Mouse (Mus musculus) hindbrain, embryonic 13.5 days (tissue): ENCODE data around the gene Krt84. TPM values are rescaled to one million over a fixed set of nuclear protein-coding genes. Genes with fewer than 3 reads are reported as not detected.

Experiments
- ATAC-seq: fragments of 200-750 bp; cut with Nextera tagmentation; 2 replicates; pipeline ENCODE4 v1.8.0; 2017; ENCODE audit warnings: moderate TSS enrichment; ENCODE audit not compliant: low FRiP score
- H3K27ac ChIP-seq: fragments of 300-500 bp; sonication (generic); 2 replicates; pipeline ENCODE4 v1.5.1; 2015; ENCODE audit warnings: inconsistent platforms, mild to moderate bottlenecking, moderate library complexity
- H3K27me3 ChIP-seq: fragments of 300-500 bp; sonication (generic); 2 replicates; pipeline ENCODE4 v1.6.1; 2015; ENCODE audit warnings: mild to moderate bottlenecking, inconsistent platforms
- H3K36me3 ChIP-seq: fragments of 300-500 bp; sonication (generic); 2 replicates; pipeline ENCODE4 v1.6.1; 2015; ENCODE audit warnings: mild to moderate bottlenecking, inconsistent platforms
- H3K4me1 ChIP-seq: fragments of 300-500 bp; sonication (generic); replicated peaks from 2 replicates; pipeline ENCODE4 v1.6.1; 2015; ENCODE audit warnings: inconsistent platforms
- H3K4me2 ChIP-seq: fragments of 300-500 bp; sonication (generic); 2 replicates; pipeline ENCODE4 v1.6.1; 2015; ENCODE audit warnings: inconsistent platforms, mild to moderate bottlenecking, moderate library complexity
- H3K4me3 ChIP-seq: fragments of 300-500 bp; sonication (generic); 2 replicates; pipeline ENCODE4 v1.5.1; 2015; ENCODE audit warnings: mild to moderate bottlenecking, inconsistent platforms
- H3K9ac ChIP-seq: fragments of 300-500 bp; sonication (generic); 2 replicates; pipeline ENCODE4 v1.6.1; 2015; ENCODE audit warnings: mild to moderate bottlenecking, inconsistent platforms
- H3K9me3 ChIP-seq: fragments of 300-500 bp; sonication (generic); 2 replicates; pipeline ENCODE4 v1.6.1; 2016; ENCODE audit warnings: inconsistent platforms
- WGBS: fragments of 180-500 bp; shearing (Covaris S2); methylation state at CpG from one replicate; pipeline ENCODE4 v1.1.7; 2015; 5-methylcytosine and 5-hydroxymethylcytosine counted together
- polyA plus RNA-seq: library from polyadenylated mRNA; unstranded; fragments of >200 nt; fragmentation: Nextera tagmentation; extraction: Ambion mirVana; gene quantifications from 2 replicates; pipeline ENCODE4 v1.2.1, GENCODE M21; 2015

Krt84 gene
- 0.16 TPM in 1 of 2 replicates, not detected in the other for polyA plus RNA-seq

GRCm38 (mm10) chr15:101532720-101533119, at the start of gene Krt84:
Gene Krt84, minus strand, starts transcription at chr15:101532820.
- no peaks in the 10 kb centered on the region for H3K36me3 ChIP-seq
- 85% methylated on average over 7 of the region's 7 CpGs for WGBS
- no peak for ATAC-seq

GRCm38 (mm10) chr15:101581701-101582100, 49.1 kb upstream of the Krt84 start:
- Histone ChIP-seq H3K4me2 (no peak overlapping the region), H3K27me3 (no peaks in the 10 kb centered on the region), H3K4me3 (no peak overlapping the region), H3K4me1 (no peaks in the 10 kb centered on the region), H3K36me3 (no peaks in the 10 kb centered on the region), H3K27ac (no peak overlapping the region), H3K9ac (no peak overlapping the region), H3K9me3 (no peaks in the 10 kb centered on the region)
- 81% methylated on average over 3 of the region's 3 CpGs for WGBS
- no peak for ATAC-seq

More at GRCm38 (mm10) chr15:101532720-101533119, at the start of gene Krt84:
- Histone ChIP-seq H3K4me1 (peaks cover 8% of the 10 kb centered on the region), H3K27ac (no peak within 1 kb of the TSS), H3K9me3 (0 out of 2 replicates have a peak, but pooled peaks cover 3% of the 10 kb centered on the region), H3K27me3 (no peaks in the 10 kb centered on the region), H3K9ac (no peak within 1 kb of the TSS), H3K4me2 (no peak within 1 kb of the TSS), H3K4me3 (no peak within 1 kb of the TSS)

GRCm38 (mm10) chr15:101575506-101575905, 42.9 kb upstream of the Krt84 start:
- Histone ChIP-seq H3K4me3 (no peak overlapping the region), H3K4me2 (no peak overlapping the region), H3K36me3 (no peaks in the 10 kb centered on the region), H3K27ac (no peak overlapping the region), H3K9ac (no peak overlapping the region), H3K4me1 (no peaks in the 10 kb centered on the region), H3K27me3 (no peaks in the 10 kb centered on the region), H3K9me3 (no peaks in the 10 kb centered on the region)
- no peak for ATAC-seq
- 90% methylated on average over 5 of the region's 5 CpGs for WGBS

GRCm38 (mm10) chr15:101573796-101574345, 41.3 kb upstream of the Krt84 start, which contains the start of gene Krt75:
Gene Krt75, minus strand, starts transcription at chr15:101573904.
- no peak within 1 kb of the TSS for H3K27ac ChIP-seq
- no peak for ATAC-seq
- 73% methylated on average over 15 of the region's 15 CpGs for WGBS
- H3K4me2 ChIP-seq, result no peak within 1 kb of the TSS
- H3K9me3 ChIP-seq, result no peaks in the 10 kb centered on the region
- no peaks in the 10 kb centered on the region for H3K27me3 ChIP-seq
- H3K9ac ChIP-seq, result no peak within 1 kb of the TSS
- H3K36me3 ChIP-seq, result no peaks in the 10 kb centered on the region
- no peak within 1 kb of the TSS for H3K4me3 ChIP-seq
- H3K4me1 ChIP-seq, result no peaks in the 10 kb centered on the region

- no peaks in the 10 kb centered on the region for H3K9me3 ChIP-seq
- 50% methylated on average over 7 of the region's 7 CpGs for WGBS
- no peak overlapping the region for H3K27ac ChIP-seq
- no peak overlapping the region for H3K4me3 ChIP-seq
- no peak overlapping the region for H3K9ac ChIP-seq
- ATAC-seq, result no peak
- H3K27me3 ChIP-seq, result peaks cover 2% of the 10 kb centered on the region; the same call in 1 of the 2 replicates
- H3K36me3 ChIP-seq, result no peaks in the 10 kb centered on the region
- no peak overlapping the region for H3K4me2 ChIP-seq
- H3K4me1 ChIP-seq, result no peaks in the 10 kb centered on the region
These were observed 35.2 kb upstream of the Krt84 start for GRCm38 (mm10) chr15:101567780-101568179.

GRCm38 (mm10) chr15:101562850-101563249, 30.2 kb upstream of the Krt84 start, which contains the start of gene Krt90:
Gene Krt90, minus strand, starts transcription at chr15:101562950.
- ATAC-seq, result no peak
- H3K9me3 ChIP-seq, result no peaks in the 10 kb centered on the region

GRCm38 (mm10) chr15:101558034-101558646, 25.5 kb upstream of the Krt84 start:
- Histone ChIP-seq H3K36me3 (no peaks in the 10 kb centered on the region), H3K9ac (no peak overlapping the region), H3K27me3 (0 out of 2 replicates have a peak, but pooled peaks cover 13% of the 10 kb centered on the region), H3K4me3 (no peak overlapping the region), H3K27ac (no peak overlapping the region), H3K9me3 (no peaks in the 10 kb centered on the region), H3K4me1 (peaks cover 13% of the 10 kb centered on the region), H3K4me2 (no peak overlapping the region)
- no peak for ATAC-seq
- WGBS, result 7% methylated on average over 7 of the region's 7 CpGs

More at GRCm38 (mm10) chr15:101562850-101563249, 30.2 kb upstream of the Krt84 start, which contains the start of gene Krt90:
- Histone ChIP-seq H3K36me3 (no peaks in the 10 kb centered on the region), H3K27me3 (peaks cover 7% of the 10 kb centered on the region; the same call in 1 of the 2 replicates), H3K4me1 (peaks cover 8% of the 10 kb centered on the region), H3K4me3 (no peak within 1 kb of the TSS), H3K27ac (no peak within 1 kb of the TSS), H3K4me2 (no peak within 1 kb of the TSS), H3K9ac (no peak within 1 kb of the TSS)
- 64% methylated on average over 5 of the region's 5 CpGs for WGBS

- Histone ChIP-seq H3K4me1 (peaks cover 15% of the 10 kb centered on the region), H3K27me3 (peaks cover 30% of the 10 kb centered on the region), H3K9me3 (no peaks in the 10 kb centered on the region), H3K9ac (no peak overlapping the region), H3K36me3 (no peaks in the 10 kb centered on the region), H3K4me3 (peak overlapping the region; percentile 19), H3K27ac (no peak overlapping the region), H3K4me2 (peak overlapping the region; percentile 38)
- ATAC-seq, result peak; percentile 59; the same call in 1 of the 2 replicates
- 0% methylated on average over 11 of the region's 11 CpGs for WGBS
These were observed 20.5 kb upstream of the Krt84 start for GRCm38 (mm10) chr15:101553169-101553568.

- Histone ChIP-seq H3K4me2 (no peak overlapping the region), H3K4me1 (peaks cover 11% of the 10 kb centered on the region), H3K9ac (no peak overlapping the region), H3K27ac (no peak overlapping the region), H3K27me3 (peaks cover 30% of the 10 kb centered on the region), H3K36me3 (no peaks in the 10 kb centered on the region), H3K4me3 (no peak overlapping the region), H3K9me3 (no peaks in the 10 kb centered on the region)
- no peak for ATAC-seq
- 87% methylated on average over 8 of the region's 8 CpGs for WGBS
These were observed 19.6 kb upstream of the Krt84 start for GRCm38 (mm10) chr15:101552188-101552587.

GRCm38 (mm10) chr15:101550567-101550966, 17.9 kb upstream of the Krt84 start, which contains the start of gene Krt82:
Gene Krt82, minus strand, starts transcription at chr15:101550667.
- Histone ChIP-seq H3K9ac (no peak within 1 kb of the TSS), H3K4me2 (no peak within 1 kb of the TSS), H3K27ac (no peak within 1 kb of the TSS), H3K36me3 (no peaks in the 10 kb centered on the region), H3K9me3 (no peaks in the 10 kb centered on the region), H3K4me3 (no peak within 1 kb of the TSS), H3K4me1 (peaks cover 11% of the 10 kb centered on the region), H3K27me3 (peaks cover 26% of the 10 kb centered on the region)
- 82% methylated on average over 7 of the region's 7 CpGs for WGBS
- ATAC-seq, result no peak

GRCm38 (mm10) chr15:101544478-101544877, 11.9 kb upstream of the Krt84 start:
- no peak overlapping the region for H3K27ac ChIP-seq
- no peak overlapping the region for H3K9ac ChIP-seq
- WGBS, result 76% methylated on average over 3 of the region's 3 CpGs
- H3K4me2 ChIP-seq, result no peak overlapping the region
- no peaks in the 10 kb centered on the region for H3K36me3 ChIP-seq
- no peaks in the 10 kb centered on the region for H3K9me3 ChIP-seq
- ATAC-seq, result no peak
- no peak overlapping the region for H3K4me3 ChIP-seq
- H3K4me1 ChIP-seq, result peaks cover 7% of the 10 kb centered on the region; the same call in 1 of the 2 replicates
- 0 out of 2 replicates have a peak, but pooled peaks cover 3% of the 10 kb centered on the region for H3K27me3 ChIP-seq

GRCm38 (mm10) chr15:101542543-101542942, 9.9 kb upstream of the Krt84 start:
- Histone ChIP-seq H3K4me1 (peaks cover 7% of the 10 kb centered on the region; the same call in 1 of the 2 replicates), H3K4me3 (no peak overlapping the region), H3K27ac (no peak overlapping the region)

More at GRCm38 (mm10) chr15:101542543-101542942, 9.9 kb upstream of the Krt84 start:
- Histone ChIP-seq H3K9ac (no peak overlapping the region), H3K9me3 (no peaks in the 10 kb centered on the region), H3K27me3 (0 out of 2 replicates have a peak, but pooled peaks cover 3% of the 10 kb centered on the region), H3K4me2 (no peak overlapping the region), H3K36me3 (no peaks in the 10 kb centered on the region)
- 54% methylated on average over 9 of the region's 9 CpGs for WGBS
- ATAC-seq, result no peak
